Mouse (Mus musculus) hindbrain, embryonic 15.5 days (tissue): Measurements from ENCODE around the gene Prr22. TPM values are rescaled to one million over a fixed set of nuclear protein-coding genes. Genes with fewer than 3 reads are reported as not detected.

ENCODE experiments used
- ATAC-seq: fragments of 200-750 bp; cut with Nextera tagmentation; 2 replicates; pipeline ENCODE4 v1.8.0; 2017; ENCODE audit warnings: low read depth, moderate number of reproducible peaks, moderate TSS enrichment; ENCODE audit not compliant: low FRiP score
- H3K27ac ChIP-seq: fragments of 300-500 bp; sonication (generic); replicated peaks from 2 replicates; pipeline ENCODE4 v1.5.1; 2015; ENCODE audit warnings: mild to moderate bottlenecking, inconsistent platforms
- H3K27me3 ChIP-seq: fragments of 300-500 bp; sonication (generic); 2 replicates; pipeline ENCODE4 v1.6.1; 2015; ENCODE audit warnings: control low read depth, inconsistent platforms
- H3K36me3 ChIP-seq: fragments of 300-500 bp; sonication (generic); 2 replicates; pipeline ENCODE4 v1.6.1; 2015; ENCODE audit warnings: control low read depth, inconsistent platforms
- H3K4me1 ChIP-seq: fragments of 300-500 bp; sonication (generic); replicated peaks from 2 replicates; pipeline ENCODE4 v1.6.1; 2015; ENCODE audit warnings: control low read depth, inconsistent platforms
- H3K4me2 ChIP-seq: fragments of 300-500 bp; sonication (generic); 2 replicates; pipeline ENCODE4 v1.6.1; 2015; ENCODE audit warnings: moderate library complexity, mild to moderate bottlenecking, inconsistent platforms
- H3K4me3 ChIP-seq: fragments of 300-500 bp; sonication (generic); 2 replicates; pipeline ENCODE4 v1.5.1; 2015; ENCODE audit warnings: mild to moderate bottlenecking, inconsistent platforms
- H3K9ac ChIP-seq: fragments of 300-500 bp; sonication (generic); 2 replicates; pipeline ENCODE4 v1.6.1; 2015; ENCODE audit warnings: inconsistent platforms
- H3K9me3 ChIP-seq: fragments of 300-500 bp; sonication (generic); 2 replicates; pipeline ENCODE4 v1.6.1; 2016; ENCODE audit warnings: control low read depth, inconsistent platforms
- WGBS: fragments of 180-500 bp; shearing (Covaris S2); methylation state at CpG from one replicate; pipeline ENCODE4 v1.1.7; 2015; 5-methylcytosine and 5-hydroxymethylcytosine counted together
- polyA plus RNA-seq: library from polyadenylated mRNA; unstranded; fragments of >200 nt; fragmentation: Nextera tagmentation; extraction: Ambion mirVana; gene quantifications from 2 replicates; pipeline ENCODE4 v1.2.1, GENCODE M21; 2015

Prr22 gene
- polyA plus RNA-seq, 1 experiment from 2014 or later: 0.54 TPM

DNA sequence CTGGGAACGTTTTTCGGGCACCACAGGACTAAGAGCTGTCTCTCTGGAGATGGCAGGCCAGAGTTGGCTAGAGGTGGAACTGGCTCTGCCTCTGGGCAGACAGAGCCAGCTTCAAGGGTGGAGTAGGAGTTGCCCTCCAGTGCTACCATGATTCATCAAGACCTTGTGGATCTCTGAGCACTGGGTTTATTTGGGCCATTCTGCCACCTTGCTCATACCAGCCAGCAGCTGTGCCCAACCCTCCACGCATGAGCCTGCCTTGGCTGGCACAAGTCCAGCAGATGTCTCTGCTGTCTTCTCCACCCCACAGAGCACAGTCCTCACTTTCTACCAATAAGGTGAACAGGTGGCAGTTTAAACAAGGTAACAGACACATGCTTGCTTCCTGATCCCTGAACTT is 18.8 kb downstream of the Prr22 start:
- H3K9ac ChIP-seq: no peak overlapping the region
- 69% methylated on average over 3 of the region's 3 CpGs for WGBS
- no peaks in the 10 kb centered on the region for H3K9me3 ChIP-seq
- H3K4me1 ChIP-seq: no peaks in the 10 kb centered on the region
- no peak overlapping the region for H3K4me3 ChIP-seq
- H3K36me3 ChIP-seq: no peaks in the 10 kb centered on the region
- no peak overlapping the region for H3K4me2 ChIP-seq
- H3K27ac ChIP-seq: no peak overlapping the region
- no peaks in the 10 kb centered on the region for H3K27me3 ChIP-seq
- ATAC-seq: no peak

DNA sequence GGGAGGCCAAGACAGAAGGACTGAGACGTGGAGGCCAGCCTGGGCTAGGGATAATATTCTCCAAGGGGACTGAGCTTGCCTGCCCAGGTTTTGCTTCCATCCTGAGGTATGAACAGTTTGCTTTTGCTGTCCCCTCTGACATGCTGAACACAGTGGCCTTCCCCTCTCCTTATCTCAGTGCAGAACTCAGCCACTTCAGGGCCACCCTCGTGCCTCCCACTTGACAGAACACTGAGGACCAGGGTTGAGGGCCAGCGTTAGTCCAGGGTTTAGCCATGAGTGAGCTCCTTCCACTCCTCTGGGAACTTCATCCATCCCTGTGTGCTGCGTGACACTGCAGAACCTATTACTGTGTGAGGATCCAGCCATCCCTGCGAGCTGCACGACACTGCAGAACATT is 19.2 kb downstream of the Prr22 start:
- Histone ChIP-seq H3K9me3 (no peaks in the 10 kb centered on the region), H3K4me1 (no peaks in the 10 kb centered on the region), H3K36me3 (no peaks in the 10 kb centered on the region), H3K4me3 (no peak overlapping the region), H3K27ac (no peak overlapping the region), H3K4me2 (no peak overlapping the region), H3K9ac (no peak overlapping the region), H3K27me3 (no peaks in the 10 kb centered on the region)
- WGBS: 92% methylated on average over 6 of the region's 6 CpGs
- ATAC-seq: no peak

- Histone ChIP-seq H3K4me1 (no peaks in the 10 kb centered on the region), H3K27ac (no peak overlapping the region), H3K27me3 (no peaks in the 10 kb centered on the region), H3K36me3 (no peaks in the 10 kb centered on the region), H3K9me3 (no peaks in the 10 kb centered on the region), H3K9ac (no peak overlapping the region), H3K4me3 (no peak overlapping the region), H3K4me2 (no peak overlapping the region)
- ATAC-seq: no peak
- WGBS: 90% methylated on average over 3 of the region's 3 CpGs
These were observed 22.5 kb downstream of the Prr22 start for GRCm38 (mm10) chr17:56792588-56792987.

DNA sequence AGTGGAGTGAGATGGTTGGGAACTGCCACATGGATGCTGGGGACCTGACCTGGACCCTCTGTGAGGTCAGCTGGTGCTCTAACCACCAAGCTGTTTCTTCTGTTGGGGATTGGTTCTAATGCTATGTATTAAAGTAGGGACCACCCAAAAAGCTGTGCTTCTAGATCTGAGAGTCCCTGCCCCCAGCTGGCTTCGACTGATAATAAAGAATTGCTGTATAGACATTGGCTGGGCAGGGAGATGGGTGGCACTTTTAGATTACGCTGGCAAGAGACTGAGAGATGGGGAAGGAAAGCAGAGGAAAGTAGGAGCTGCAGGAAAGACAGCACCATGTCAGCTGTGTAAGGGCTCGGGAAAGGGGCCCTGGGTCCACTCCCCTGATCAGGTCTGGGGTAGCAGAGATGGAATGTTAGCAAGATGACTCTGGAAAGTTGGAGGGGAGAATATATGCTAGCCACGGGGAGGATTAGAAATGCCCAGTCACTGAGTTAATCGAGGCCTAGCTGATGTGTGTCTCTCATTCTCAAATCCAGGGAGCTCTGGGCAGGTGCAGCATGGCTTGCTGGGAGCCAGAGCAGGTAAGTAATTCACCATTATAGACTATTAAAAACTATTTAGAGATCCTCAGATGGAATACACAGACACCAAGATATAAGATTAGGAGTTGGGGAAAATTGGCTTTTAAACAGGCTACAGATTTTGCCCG is 23.7 kb downstream of the Prr22 start:
- no peak overlapping the region for H3K4me2 ChIP-seq
- H3K9ac ChIP-seq: no peak overlapping the region
- H3K9me3 ChIP-seq: no peaks in the 10 kb centered on the region
- WGBS: 68% methylated on average over 6 of the region's 6 CpGs
- no peaks in the 10 kb centered on the region for H3K36me3 ChIP-seq
- H3K4me3 ChIP-seq: no peak overlapping the region
- H3K4me1 ChIP-seq: no peaks in the 10 kb centered on the region
- H3K27me3 ChIP-seq: no peaks in the 10 kb centered on the region
- no peak overlapping the region for H3K27ac ChIP-seq
- ATAC-seq: no peak

DNA sequence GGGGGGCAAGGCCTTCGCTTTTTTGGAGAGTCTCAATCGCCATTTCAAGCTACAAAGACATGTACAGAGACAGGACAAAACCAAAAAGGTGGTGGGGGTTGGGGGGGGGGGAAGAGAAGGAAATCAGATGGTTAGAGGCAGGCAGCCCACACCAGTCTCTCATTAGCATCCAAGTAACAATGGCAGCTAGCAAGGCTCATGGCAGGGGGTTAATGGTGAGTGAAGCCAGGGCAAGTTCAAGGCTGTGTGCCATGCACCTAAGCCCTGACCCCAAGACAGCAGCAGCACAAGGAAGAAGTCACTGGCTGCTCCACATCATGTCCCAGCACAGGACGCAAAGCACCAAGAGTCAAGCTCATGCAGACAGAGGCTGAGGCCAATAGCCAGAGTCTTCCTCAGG is 29.2 kb downstream of the Prr22 start:
- Histone ChIP-seq H3K4me1 (0 out of 2 replicates have a peak, but pooled peaks cover 2% of the 10 kb centered on the region), H3K27ac (no peak overlapping the region), H3K9ac (no peak overlapping the region), H3K4me3 (no peak overlapping the region), H3K36me3 (no peaks in the 10 kb centered on the region), H3K9me3 (no peaks in the 10 kb centered on the region), H3K27me3 (no peaks in the 10 kb centered on the region), H3K4me2 (no peak overlapping the region)
- no peak for ATAC-seq
- 63% methylated on average over 3 of the region's 3 CpGs for WGBS

GRCm38 (mm10) chr17:56802065-56802464 is 32.0 kb downstream of the Prr22 start:
- WGBS: 83% methylated on average over 8 of the region's 8 CpGs
- ATAC-seq: no peak
- no peak overlapping the region for H3K9ac ChIP-seq
- H3K4me2 ChIP-seq: no peak overlapping the region
- H3K4me3 ChIP-seq: no peak overlapping the region
- H3K27me3 ChIP-seq: no peaks in the 10 kb centered on the region
- no peaks in the 10 kb centered on the region for H3K9me3 ChIP-seq
- H3K4me1 ChIP-seq: peaks cover 12% of the 10 kb centered on the region; the same call in 1 of the 2 replicates
- no peaks in the 10 kb centered on the region for H3K36me3 ChIP-seq
- no peak overlapping the region for H3K27ac ChIP-seq

GRCm38 (mm10) chr17:56804952-56805351 is 34.9 kb downstream of the Prr22 start:
- Histone ChIP-seq H3K4me2 (no peak overlapping the region), H3K9me3 (no peaks in the 10 kb centered on the region), H3K27me3 (no peaks in the 10 kb centered on the region), H3K4me1 (peaks cover 24% of the 10 kb centered on the region), H3K9ac (no peak overlapping the region), H3K27ac (peak overlapping the region; percentile 50; the same call in 1 of the 2 replicates), H3K36me3 (no peaks in the 10 kb centered on the region), H3K4me3 (no peak overlapping the region)
- ATAC-seq: no peak
- 65% methylated on average over 5 of the region's 5 CpGs for WGBS

- Histone ChIP-seq H3K9me3 (no peaks in the 10 kb centered on the region), H3K4me1 (peaks cover 32% of the 10 kb centered on the region), H3K4me2 (no peak overlapping the region), H3K4me3 (no peak overlapping the region), H3K9ac (no peak overlapping the region), H3K36me3 (no peaks in the 10 kb centered on the region), H3K27me3 (no peaks in the 10 kb centered on the region), H3K27ac (no peak overlapping the region)
- 86% methylated on average over 1 of the region's 1 CpGs for WGBS
- no peak for ATAC-seq
These were observed 35.7 kb downstream of the Prr22 start for GRCm38 (mm10) chr17:56805784-56806183.

- H3K36me3 ChIP-seq: no peaks in the 10 kb centered on the region
- no peak overlapping the region for H3K4me2 ChIP-seq
- H3K27me3 ChIP-seq: no peaks in the 10 kb centered on the region
- H3K9ac ChIP-seq: no peak overlapping the region
- WGBS: 6% methylated on average over 9 of the region's 9 CpGs
- no peak overlapping the region for H3K4me3 ChIP-seq
- peaks cover 42% of the 10 kb centered on the region for H3K4me1 ChIP-seq
- peak; percentile 82 for ATAC-seq
- no peaks in the 10 kb centered on the region for H3K9me3 ChIP-seq
- no peak overlapping the region for H3K27ac ChIP-seq
These were observed 38.5 kb downstream of the Prr22 start for GRCm38 (mm10) chr17:56808518-56808917.

- Histone ChIP-seq H3K4me2 (no peak overlapping the region), H3K4me1 (peaks cover 49% of the 10 kb centered on the region), H3K4me3 (no peak overlapping the region), H3K27ac (peak overlapping the region; percentile 66), H3K36me3 (no peaks in the 10 kb centered on the region), H3K9me3 (no peaks in the 10 kb centered on the region), H3K27me3 (no peaks in the 10 kb centered on the region), H3K9ac (no peak overlapping the region)
- WGBS: 3% methylated on average over 3 of the region's 3 CpGs
- peak; percentile 55 for ATAC-seq
These were observed 40.2 kb downstream of the Prr22 start for GRCm38 (mm10) chr17:56810245-56810644.

- Histone ChIP-seq H3K9me3 (no peaks in the 10 kb centered on the region), H3K27ac (peak overlapping the region; percentile 72), H3K4me2 (peak overlapping the region; percentile 47), H3K9ac (no peak overlapping the region), H3K27me3 (no peaks in the 10 kb centered on the region), H3K4me1 (peaks cover 47% of the 10 kb centered on the region), H3K36me3 (no peaks in the 10 kb centered on the region), H3K4me3 (peak overlapping the region; percentile 19; the same call in 1 of the 2 replicates)
- peak; percentile 74 for ATAC-seq
- 4% methylated on average over 24 of the region's 24 CpGs for WGBS
These were observed 44.4 kb downstream of the Prr22 start for GRCm38 (mm10) chr17:56814316-56815056.

GRCm38 (mm10) chr17:56815057-56815345 is 45.0 kb downstream of the Prr22 start:
- H3K9me3 ChIP-seq: no peaks in the 10 kb centered on the region
- H3K4me3 ChIP-seq: 0 out of 2 replicates have a peak overlapping the region, but pooled peaks have one; percentile 19
- ATAC-seq: no peak; the same call in 1 of the 2 replicates
- H3K4me2 ChIP-seq: peak overlapping the region; percentile 47; the same call in 1 of the 2 replicates
- WGBS: 30% methylated on average over 3 of the region's 3 CpGs
- H3K27me3 ChIP-seq: no peaks in the 10 kb centered on the region
- H3K27ac ChIP-seq: peak overlapping the region; percentile 72
- H3K36me3 ChIP-seq: no peaks in the 10 kb centered on the region
- H3K9ac ChIP-seq: no peak overlapping the region
- H3K4me1 ChIP-seq: peaks cover 47% of the 10 kb centered on the region
